Mouse (Mus musculus): Measurements from ENCODE around the gene Apopt1.
A peak's percentile ranks its signal among the peaks of the same experiment; 100 is the strongest.

Gene Apopt1

GRCm38 (mm10) chr12:111743981-111744423 is 30.9 kb downstream of the Apopt1 start:
- peak; percentile 51 to 55 for DNase-seq (ENCODE audit: low spot score in 2 of 2)

DNA sequence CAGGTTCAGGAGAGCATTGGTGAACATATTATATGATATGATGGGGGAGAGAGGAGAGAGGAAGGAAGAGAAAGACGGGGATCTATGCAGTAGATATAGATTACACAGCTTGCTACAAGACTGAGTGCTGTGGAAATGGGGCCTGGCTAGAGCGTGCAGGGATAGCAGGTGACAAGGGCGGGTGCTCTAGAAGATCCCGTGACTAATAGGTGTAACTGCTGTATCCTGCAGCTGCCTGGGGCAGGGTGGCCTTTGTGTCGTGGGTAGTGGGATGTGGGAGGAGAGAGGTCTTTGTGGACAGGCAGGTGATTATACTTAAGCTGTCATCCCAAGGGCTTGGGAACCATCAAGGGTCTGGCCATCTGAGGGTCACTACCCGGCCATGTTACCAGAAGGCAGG is 32.2 kb downstream of the Apopt1 start:
- no peak for DNase-seq (ENCODE audit: low spot score in 2 of 2)

GRCm38 (mm10) chr12:111746091-111746490 is 33.0 kb downstream of the Apopt1 start:
- DNase-seq (ENCODE audit: low spot score in 2 of 2): peak; percentile 83 to 88

DNA sequence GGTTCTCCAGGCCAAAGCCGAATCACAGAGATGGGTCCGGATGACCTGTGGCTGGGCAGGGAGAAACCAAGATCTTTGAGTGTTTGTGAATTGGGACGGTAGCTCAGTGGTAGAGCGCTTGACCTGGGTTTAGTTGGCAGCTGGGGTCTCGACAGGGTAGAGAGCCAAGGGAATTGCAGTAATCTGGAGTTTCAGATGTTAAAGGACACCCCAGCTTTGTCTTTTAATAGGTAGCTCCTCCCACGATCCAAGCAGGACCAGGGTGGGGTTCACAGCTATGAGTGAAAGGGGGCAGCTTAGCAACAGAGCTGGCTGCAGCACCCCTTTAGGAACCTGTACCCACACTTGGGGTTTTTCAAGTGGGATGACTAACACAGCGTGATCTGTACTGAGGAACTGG is 34.4 kb downstream of the Apopt1 start:
- no peak for DNase-seq (ENCODE audit: low spot score in 2 of 2)

DNA sequence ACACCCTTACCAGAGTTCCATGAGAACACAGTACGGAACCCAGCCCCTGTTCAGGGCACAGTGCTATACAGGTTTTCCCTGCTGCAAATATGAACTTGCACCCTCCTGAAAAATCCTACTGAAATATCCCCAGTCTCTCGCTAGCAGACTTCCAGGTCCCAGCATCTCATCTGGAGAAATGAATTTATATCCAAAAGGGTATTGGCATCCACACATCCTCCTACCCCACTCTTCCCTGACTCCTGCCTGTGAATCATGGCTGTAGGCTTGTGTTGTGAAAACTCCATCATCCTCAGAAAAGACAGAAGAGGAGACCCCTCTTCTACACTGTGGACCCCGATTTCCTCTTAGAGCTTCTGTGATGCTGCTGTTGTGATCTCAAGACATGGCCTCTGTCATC is 37.7 kb downstream of the Apopt1 start:
- no peak for DNase-seq (ENCODE audit: low spot score in 2 of 2)

GRCm38 (mm10) chr12:111752491-111752890 is 39.4 kb downstream of the Apopt1 start:
- DNase-seq (ENCODE audit: low spot score in 2 of 2): no peak

GRCm38 (mm10) chr12:111753347-111753746 is 40.3 kb downstream of the Apopt1 start:
- no peak for DNase-seq (ENCODE audit: low spot score in 2 of 2)

DNA sequence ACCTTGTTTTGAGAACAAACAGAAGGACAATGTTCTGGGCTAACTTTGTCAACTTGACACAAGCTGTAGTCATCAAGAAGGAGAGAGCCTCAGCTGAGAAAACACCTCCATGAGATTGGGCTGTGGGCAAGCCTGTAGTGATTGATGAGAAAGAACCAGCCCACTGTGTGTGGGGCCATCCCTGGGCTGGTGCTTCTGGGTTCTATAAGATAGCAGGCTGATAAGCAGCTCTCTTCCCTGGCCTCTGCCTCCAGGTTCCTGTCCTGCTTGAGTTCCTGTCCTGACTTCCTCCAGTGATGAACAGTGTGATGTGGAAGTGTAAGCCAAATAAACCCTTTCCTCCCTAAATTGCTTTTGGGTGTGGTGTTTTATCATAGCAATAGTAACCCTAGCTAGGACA is 41.6 kb downstream of the Apopt1 start:
- no peak for DNase-seq (ENCODE audit: low spot score in 2 of 2)

DNA sequence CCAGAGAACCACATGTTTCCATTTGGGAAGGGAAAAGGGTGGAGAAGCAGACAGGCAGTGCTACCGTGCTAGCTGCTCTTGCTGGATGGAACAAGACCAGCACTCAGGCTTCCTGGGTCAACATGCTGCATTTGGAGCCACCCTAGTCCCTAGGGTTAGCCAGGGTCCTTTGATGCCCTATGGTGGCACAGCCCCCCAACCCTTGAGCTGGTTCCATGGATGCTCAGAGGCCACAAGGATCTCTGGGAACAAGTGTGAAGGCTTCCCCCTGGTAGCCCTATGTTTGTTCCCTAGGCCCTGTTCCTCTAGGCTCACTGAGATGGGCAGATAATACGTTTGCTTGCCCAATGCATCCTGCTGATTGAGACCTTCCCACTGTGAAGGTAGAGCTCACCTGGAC is 42.2 kb downstream of the Apopt1 start:
- DNase-seq (ENCODE audit: low spot score in 2 of 2): no peak

GRCm38 (mm10) chr12:111756082-111756697 is 43.1 kb downstream of the Apopt1 start:
- no peak for DNase-seq (ENCODE audit: low spot score in 2 of 2)

DNA sequence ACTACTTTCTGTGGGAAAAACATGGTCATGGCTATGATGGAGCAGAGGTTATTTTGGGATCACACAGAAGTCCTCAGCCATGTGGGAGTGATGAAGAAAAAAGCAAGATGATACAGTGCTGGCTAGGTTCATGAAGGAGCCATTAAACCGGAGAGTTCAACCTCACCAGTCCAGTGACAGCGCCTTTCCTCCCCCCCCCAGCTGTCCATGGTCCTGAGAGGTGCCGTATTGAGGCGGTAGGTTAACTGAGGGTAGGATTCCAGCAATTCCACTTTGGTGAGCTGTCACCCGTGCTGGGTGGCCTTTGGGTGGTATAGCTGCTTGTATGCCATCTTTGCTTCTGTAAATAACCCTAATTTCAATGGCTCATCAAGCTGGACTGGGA is 43.6 kb downstream of the Apopt1 start:
- no peak for DNase-seq (ENCODE audit: low spot score in 2 of 2)

DNA sequence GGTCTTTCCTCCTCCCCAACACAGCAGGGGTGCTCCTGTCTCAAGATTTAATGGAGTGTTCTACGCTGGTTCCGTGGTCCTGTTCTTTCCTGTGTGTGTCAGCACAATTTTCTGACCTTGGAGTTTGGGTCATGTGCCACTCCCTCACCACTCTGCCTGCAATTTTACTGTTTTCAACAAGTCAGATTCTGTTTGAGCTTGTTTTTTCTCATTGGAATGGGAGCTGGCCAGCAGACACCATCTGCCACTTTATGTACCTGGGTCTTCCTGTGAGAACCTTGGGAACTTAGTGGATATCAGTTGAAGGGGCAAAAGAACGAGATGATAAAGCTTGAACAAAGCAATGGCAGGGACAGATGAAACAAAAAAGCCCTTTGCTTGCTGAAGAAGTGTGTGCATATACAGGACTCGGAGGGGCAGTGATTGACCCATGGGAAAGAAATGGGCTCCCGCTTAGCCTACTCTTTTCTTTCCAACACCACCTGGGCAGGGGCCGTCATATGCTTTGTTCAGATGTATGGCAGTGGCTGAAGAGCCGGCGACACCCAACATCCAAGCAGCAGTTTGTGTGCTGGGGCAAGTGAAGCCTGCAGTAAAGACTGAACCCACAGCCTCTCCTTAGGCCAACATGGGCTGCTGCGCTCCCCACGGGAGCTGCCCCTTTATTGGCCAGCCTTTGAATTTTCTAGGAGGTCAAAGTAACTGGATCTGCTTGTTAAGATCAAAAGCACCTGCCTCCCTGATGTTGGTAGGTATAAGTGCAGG is 44.7 kb downstream of the Apopt1 start:
- DNase-seq (ENCODE audit: low spot score in 2 of 2): no peak

DNA sequence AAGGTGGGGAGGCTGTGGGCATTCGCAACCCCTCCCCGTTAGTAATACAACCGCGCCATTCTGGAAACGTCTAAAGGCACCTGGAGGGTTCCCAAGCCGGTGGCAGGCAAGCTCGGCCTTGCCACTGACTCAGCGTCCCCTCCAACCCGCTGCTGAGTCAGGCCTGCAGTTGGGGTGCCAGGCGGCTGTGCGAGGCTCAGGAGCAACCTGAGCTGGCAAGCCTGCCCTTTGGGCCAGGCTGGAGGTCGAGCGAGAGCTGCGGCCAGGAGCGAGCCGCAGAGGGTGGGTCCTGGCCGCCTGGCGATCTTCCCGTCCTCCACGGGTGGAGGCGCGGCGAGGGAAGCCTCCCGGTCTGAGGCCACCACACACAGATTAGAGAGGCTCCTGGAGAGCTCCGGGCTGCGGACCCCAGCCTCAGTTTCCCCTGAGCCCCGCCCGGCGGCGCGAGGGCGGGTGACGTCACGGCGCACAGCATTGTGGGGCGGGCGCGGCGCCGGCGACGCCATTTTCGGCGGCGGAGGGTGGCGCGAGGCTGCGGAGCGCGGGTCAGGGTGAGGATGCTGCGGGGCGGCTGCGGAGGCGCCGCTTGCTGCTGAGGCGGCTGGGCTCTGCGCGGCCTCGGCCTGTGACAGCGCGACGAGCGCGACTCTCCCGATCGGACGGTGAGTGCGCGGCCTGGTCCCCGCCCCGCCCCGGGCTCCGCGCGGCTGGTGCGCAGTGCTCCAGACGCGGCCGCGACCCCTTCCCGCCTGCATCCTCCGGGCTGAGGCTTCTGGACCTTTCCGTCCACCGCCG is 45.5 kb downstream of the Apopt1 start, which contains the start of gene Klc1:
Gene Klc1 (plus strand): TSS at position 469 of the 795 bp plus-strand sequence.
- peak; percentile 70 to 78 for DNase-seq (ENCODE audit: low spot score in 2 of 2)

DNA sequence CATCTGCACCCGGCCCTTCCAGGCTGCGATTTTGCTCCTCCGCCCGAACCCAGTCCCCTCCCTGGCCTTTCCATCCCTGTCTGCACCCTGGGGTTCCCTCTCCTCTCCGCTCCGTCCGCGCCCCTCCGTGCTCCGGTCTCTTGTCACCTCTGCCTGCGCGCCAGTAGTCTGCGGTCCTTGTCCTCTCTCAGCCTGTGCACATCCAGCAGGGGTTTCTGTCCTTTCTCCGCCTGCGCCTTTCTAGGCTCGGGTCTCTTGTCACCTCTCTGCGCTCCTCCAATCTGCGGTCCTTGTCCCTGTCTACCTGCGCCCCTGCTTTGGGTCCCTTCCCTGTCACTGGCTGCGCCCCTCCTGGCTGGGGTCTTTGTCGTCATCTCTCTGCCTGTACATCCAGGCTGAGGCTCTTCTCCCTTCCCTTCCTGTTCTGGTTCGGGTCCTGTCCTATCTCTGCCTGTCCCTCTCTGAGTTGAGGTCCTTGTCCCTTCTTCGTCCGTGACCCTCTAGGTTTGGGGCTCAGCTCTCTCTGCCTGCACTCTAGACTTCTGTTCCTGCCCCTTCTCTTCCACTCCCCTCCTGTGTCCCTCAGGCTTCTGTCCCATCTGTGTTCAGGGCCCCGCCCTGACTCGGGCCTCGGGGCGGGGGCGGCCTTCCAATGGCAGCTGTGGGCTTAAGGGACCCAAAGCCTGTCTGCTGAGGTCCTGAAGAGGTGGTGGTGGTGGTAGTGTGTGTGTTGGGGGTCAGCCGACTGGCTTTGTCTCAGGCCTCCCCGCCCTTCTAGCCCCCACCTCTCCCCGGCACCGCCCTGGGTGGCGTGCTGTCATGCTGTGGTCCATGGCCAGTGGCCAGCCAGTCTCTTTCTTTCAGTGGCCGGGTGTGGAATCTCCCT is 46.4 kb downstream of the Apopt1 start:
- peak; percentile 81 to 83 for DNase-seq (ENCODE audit: low spot score in 2 of 2)

- no peak for DNase-seq (ENCODE audit: low spot score in 2 of 2)
These were observed 47.3 kb downstream of the Apopt1 start for GRCm38 (mm10) chr12:111760306-111760908.

GRCm38 (mm10) chr12:111762620-111763280 is 49.7 kb downstream of the Apopt1 start:
- no peak for DNase-seq (ENCODE audit: low spot score in 2 of 2)

- DNase-seq (ENCODE audit: low spot score in 2 of 2): no peak
These were observed 53.5 kb downstream of the Apopt1 start for GRCm38 (mm10) chr12:111766313-111767236.

- DNase-seq (ENCODE audit: low spot score in 2 of 2): no peak
These were observed 55.4 kb downstream of the Apopt1 start for GRCm38 (mm10) chr12:111768322-111768928.

- peak; percentile 48 to 59 for DNase-seq (ENCODE audit: low spot score in 2 of 2)
These were observed 56.2 kb downstream of the Apopt1 start for GRCm38 (mm10) chr12:111769306-111769705.

Measured in heart, adult 9 months (tissue).